Mouse (Mus musculus) forebrain, embryonic 13.5 days (tissue): ENCODE results near the gene Ybx2. TPM values are rescaled to one million over a fixed set of nuclear protein-coding genes. Genes with fewer than 3 reads are reported as not detected.

ENCODE experiments used
- ATAC-seq: fragments of 200-750 bp; cut with Nextera tagmentation; 2 replicates; pipeline ENCODE4 v1.8.0; 2017
- H3K27ac ChIP-seq: fragments of 300-500 bp; sonication (generic); 2 replicates; pipeline ENCODE4 v1.5.1; 2015; ENCODE audit warnings: inconsistent platforms, mild to moderate bottlenecking, moderate library complexity
- H3K27me3 ChIP-seq: fragments of 300-500 bp; sonication (generic); 2 replicates; pipeline ENCODE4 v1.6.1; 2015; ENCODE audit warnings: mild to moderate bottlenecking, inconsistent platforms
- H3K36me3 ChIP-seq: fragments of 300-500 bp; sonication (generic); 2 replicates; pipeline ENCODE4 v1.6.1; 2015; ENCODE audit warnings: mild to moderate bottlenecking, inconsistent platforms; ENCODE audit not compliant: poor library complexity, severe bottlenecking
- H3K4me1 ChIP-seq: fragments of 300-500 bp; sonication (generic); 2 replicates; pipeline ENCODE4 v1.6.1; 2015; ENCODE audit warnings: inconsistent platforms
- H3K4me2 ChIP-seq: fragments of 300-500 bp; sonication (generic); 2 replicates; pipeline ENCODE4 v1.6.1; 2015; ENCODE audit warnings: inconsistent platforms, mild to moderate bottlenecking, moderate library complexity
- H3K4me3 ChIP-seq: fragments of 300-500 bp; sonication (generic); 2 replicates; pipeline ENCODE4 v1.5.1; 2015; ENCODE audit warnings: mild to moderate bottlenecking, inconsistent platforms
- H3K9ac ChIP-seq: fragments of 300-500 bp; sonication (generic); 2 replicates; pipeline ENCODE4 v1.6.1; 2015; ENCODE audit warnings: mild to moderate bottlenecking, inconsistent platforms
- H3K9me3 ChIP-seq: fragments of 300-500 bp; sonication (generic); replicated peaks from 2 replicates; pipeline ENCODE4 v1.6.1; 2016; ENCODE audit warnings: inconsistent platforms
- WGBS: fragments of 180-500 bp; shearing (Covaris S2); methylation state at CpG from one replicate; pipeline ENCODE4 v1.1.7; 2015; 5-methylcytosine and 5-hydroxymethylcytosine counted together
- polyA plus RNA-seq: library from polyadenylated mRNA; unstranded; fragments of >200 nt; fragmentation: Nextera tagmentation; extraction: Ambion mirVana; gene quantifications from 2 replicates; pipeline ENCODE4 v1.2.1, GENCODE M21; 2015

Ybx2 gene
- polyA plus RNA-seq: 4.5 and 6.0 TPM in 2 replicates

- H3K4me1 ChIP-seq: peaks cover 25% of the 10 kb centered on the region
- 1% methylated on average over 47 of the region's 62 CpGs for WGBS
- peak; percentile 92 for ATAC-seq
- no peaks in the 10 kb centered on the region for H3K9me3 ChIP-seq
- peak within 1 kb of the TSS; percentile 56 for H3K4me3 ChIP-seq
- H3K27me3 ChIP-seq: peaks cover 44% of the 10 kb centered on the region
- H3K9ac ChIP-seq: peak within 1 kb of the TSS; percentile 70
- H3K27ac ChIP-seq: no peak within 1 kb of the TSS; the same call in 1 of the 2 replicates
- no peaks in the 10 kb centered on the region for H3K36me3 ChIP-seq
- peak within 1 kb of the TSS; percentile 100 for H3K4me2 ChIP-seq
These were observed at the start of gene Ybx2 for GRCm38 (mm10) chr11:69935137-69935879. Ybx2 (plus strand) TSS chr11:69935796.

DNA sequence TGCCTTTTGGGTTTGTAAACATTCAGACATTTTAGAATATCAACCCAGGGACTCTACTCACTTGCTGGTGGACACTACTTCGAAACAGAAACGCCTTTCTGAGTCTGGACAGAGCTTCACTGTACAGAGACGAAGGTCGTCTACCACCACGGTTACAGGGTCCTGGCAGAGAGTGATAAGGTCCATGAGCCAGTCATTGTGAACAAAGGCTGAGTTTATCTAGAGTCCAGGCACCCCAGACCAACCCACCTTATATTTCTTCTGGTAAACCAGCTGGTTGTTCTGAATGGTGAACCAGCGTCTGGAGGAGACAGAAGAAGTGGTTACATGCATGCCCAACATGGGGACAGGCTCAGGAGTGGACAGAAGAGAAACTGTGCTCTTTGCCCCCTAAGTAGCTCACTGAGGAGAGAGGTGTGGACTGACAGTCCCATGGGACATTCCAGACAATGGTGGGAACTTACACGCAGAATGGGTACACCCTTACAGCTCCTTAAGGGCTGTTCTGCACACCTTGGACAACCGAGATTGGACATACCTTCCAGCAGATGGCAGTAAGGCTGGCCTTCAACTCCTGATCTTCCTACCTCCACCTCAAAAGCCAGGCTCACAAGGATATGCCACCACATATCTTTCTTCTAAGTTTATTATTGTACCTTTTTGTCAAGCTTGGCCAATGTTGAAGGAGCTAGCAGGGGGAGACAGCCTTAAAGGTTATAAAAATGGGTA, 48.5 kb upstream of the Ybx2 start:
- Histone ChIP-seq H3K4me1 (no peaks in the 10 kb centered on the region), H3K27ac (no peak overlapping the region), H3K9ac (no peak overlapping the region), H3K27me3 (peaks cover 8% of the 10 kb centered on the region), H3K4me2 (no peak overlapping the region), H3K4me3 (no peak overlapping the region), H3K36me3 (no peaks in the 10 kb centered on the region), H3K9me3 (no peaks in the 10 kb centered on the region)
- WGBS: 74% methylated on average over 8 of the region's 8 CpGs
- ATAC-seq: no peak

DNA sequence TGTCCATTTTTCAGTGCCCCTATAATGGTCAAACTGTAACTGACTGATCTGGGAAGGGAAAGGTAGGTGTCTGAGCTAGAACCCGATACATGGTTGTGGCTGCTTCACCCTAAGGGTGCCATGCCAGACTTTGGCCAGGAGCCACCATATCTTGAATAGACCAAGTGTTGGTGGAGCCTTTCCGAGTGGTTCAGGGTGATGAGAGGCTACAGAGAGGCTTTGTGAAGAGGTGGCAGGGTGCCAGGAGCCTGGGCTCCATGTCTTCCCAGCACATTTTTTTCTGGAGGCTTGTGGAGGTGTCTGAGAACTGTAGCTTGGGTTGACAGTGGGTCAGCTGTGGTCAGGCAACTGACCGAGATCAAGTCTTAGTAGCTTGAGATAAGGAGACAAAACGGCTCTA, 44.1 kb upstream of the Ybx2 start:
- H3K4me2 ChIP-seq: no peak overlapping the region
- 70% methylated on average over 4 of the region's 4 CpGs for whole genome bisulfite sequencing
- H3K9me3 ChIP-seq: no peaks in the 10 kb centered on the region
- no peak for ATAC-seq
- H3K27ac ChIP-seq: no peak overlapping the region
- no peaks in the 10 kb centered on the region for H3K27me3 ChIP-seq
- H3K4me1 ChIP-seq: no peaks in the 10 kb centered on the region
- H3K4me3 ChIP-seq: no peak overlapping the region
- H3K9ac ChIP-seq: no peak overlapping the region
- no peaks in the 10 kb centered on the region for H3K36me3 ChIP-seq

GRCm38 (mm10) chr11:69894671-69895070, 40.9 kb upstream of the Ybx2 start:
- 95% methylated on average over 5 of the region's 5 CpGs for WGBS

GRCm38 (mm10) chr11:69895291-69895690, 40.3 kb upstream of the Ybx2 start, which contains the start of gene Acap1:
Acap1 (minus strand) TSS chr11:69895539.
- no peaks in the 10 kb centered on the region for H3K9me3 ChIP-seq
- H3K4me1 ChIP-seq: peaks cover 17% of the 10 kb centered on the region
- H3K27ac ChIP-seq: no peak within 1 kb of the TSS
- ATAC-seq: no peak
- H3K27me3 ChIP-seq: no peaks in the 10 kb centered on the region
- no peak within 1 kb of the TSS for H3K9ac ChIP-seq
- H3K36me3 ChIP-seq: no peaks in the 10 kb centered on the region
- H3K4me2 ChIP-seq: no peak within 1 kb of the TSS
- 83% methylated on average over 4 of the region's 4 CpGs for WGBS
- no peak within 1 kb of the TSS for H3K4me3 ChIP-seq

More at GRCm38 (mm10) chr11:69894671-69895070, 40.9 kb upstream of the Ybx2 start:
- Histone ChIP-seq H3K27ac (no peak overlapping the region), H3K36me3 (no peaks in the 10 kb centered on the region), H3K9me3 (no peaks in the 10 kb centered on the region), H3K4me3 (no peak overlapping the region), H3K9ac (no peak overlapping the region), H3K4me1 (peaks cover 13% of the 10 kb centered on the region), H3K27me3 (no peaks in the 10 kb centered on the region), H3K4me2 (no peak overlapping the region)
- ATAC-seq: no peak

DNA sequence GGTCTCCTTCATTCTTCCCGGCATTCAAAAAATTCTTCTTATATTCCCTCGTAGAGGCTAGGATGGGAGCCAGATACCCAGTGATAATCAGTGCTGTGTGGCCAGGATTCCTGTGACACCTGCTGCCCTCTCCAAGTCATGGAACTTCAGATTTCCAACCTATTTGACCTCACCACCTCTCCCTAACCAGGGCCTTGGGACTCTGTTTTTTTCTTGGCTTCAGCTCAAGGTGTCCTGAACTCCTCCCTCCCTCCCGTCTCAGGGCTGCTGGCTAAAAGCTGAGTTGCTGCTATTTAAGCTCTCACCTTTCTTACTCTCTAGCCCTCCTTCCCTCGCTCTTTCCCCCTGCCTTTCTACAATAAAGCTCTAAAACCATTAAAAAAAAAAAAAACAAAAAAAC, 35.7 kb upstream of the Ybx2 start:
- Histone ChIP-seq H3K9me3 (no peaks in the 10 kb centered on the region), H3K27me3 (no peaks in the 10 kb centered on the region), H3K27ac (no peak overlapping the region), H3K36me3 (peaks cover 19% of the 10 kb centered on the region), H3K4me3 (peak overlapping the region; percentile 89), H3K4me1 (peaks cover 32% of the 10 kb centered on the region), H3K4me2 (peak overlapping the region; percentile 95), H3K9ac (peak overlapping the region; percentile 97)
- WGBS: 15% methylated on average over 4 of the region's 4 CpGs
- ATAC-seq: no peak

- Histone ChIP-seq H3K36me3 (peaks cover 27% of the 10 kb centered on the region), H3K4me2 (peak within 1 kb of the TSS; percentile 95), H3K9me3 (no peaks in the 10 kb centered on the region), H3K27ac (peak within 1 kb of the TSS; percentile 96), H3K27me3 (no peaks in the 10 kb centered on the region), H3K9ac (peak within 1 kb of the TSS; percentile 97), H3K4me1 (peaks cover 32% of the 10 kb centered on the region), H3K4me3 (peak within 1 kb of the TSS; percentile 89)
- ATAC-seq: peak; percentile 95
- WGBS: under 1% methylated on average over 38 of the region's 38 CpGs
These were observed 34.9 kb upstream of the Ybx2 start, which contains the start of the genes 2810408A11Rik and Neurl4 for GRCm38 (mm10) chr11:69900471-69901405. 2810408A11Rik (minus strand) TSS chr11:69900987. Neurl4 (plus strand) TSS chr11:69901072.

DNA sequence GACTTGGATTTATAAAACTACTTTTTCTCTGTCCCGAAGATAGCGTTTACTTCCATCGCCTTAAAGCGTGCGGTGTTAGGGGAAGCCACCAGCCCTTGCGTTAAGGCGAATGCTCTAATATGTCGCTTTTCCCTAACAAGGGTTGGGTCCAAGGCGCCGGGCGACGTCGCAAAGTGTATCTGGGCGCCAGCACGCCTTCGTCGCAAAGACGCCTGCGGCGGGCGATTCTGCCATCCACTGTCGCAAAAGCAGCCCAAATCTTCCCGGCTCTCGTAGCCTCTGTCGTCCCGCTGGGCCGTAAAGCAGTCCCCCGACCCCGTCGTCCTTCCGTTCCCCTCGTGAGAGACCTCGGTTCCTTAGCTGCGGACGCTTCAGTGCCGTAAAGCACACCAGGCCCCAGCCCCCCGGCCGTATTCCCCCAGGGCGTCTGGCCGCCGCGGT, 34.2 kb upstream of the Ybx2 start:
- Histone ChIP-seq H3K27me3 (no peaks in the 10 kb centered on the region), H3K4me1 (peaks cover 32% of the 10 kb centered on the region), H3K9ac (peak overlapping the region; percentile 97), H3K36me3 (peaks cover 34% of the 10 kb centered on the region), H3K9me3 (no peaks in the 10 kb centered on the region), H3K27ac (peak overlapping the region; percentile 96), H3K4me2 (peak overlapping the region; percentile 95), H3K4me3 (peak overlapping the region; percentile 89)
- WGBS: under 1% methylated on average over 42 of the region's 42 CpGs
- ATAC-seq: peak; percentile 77

DNA sequence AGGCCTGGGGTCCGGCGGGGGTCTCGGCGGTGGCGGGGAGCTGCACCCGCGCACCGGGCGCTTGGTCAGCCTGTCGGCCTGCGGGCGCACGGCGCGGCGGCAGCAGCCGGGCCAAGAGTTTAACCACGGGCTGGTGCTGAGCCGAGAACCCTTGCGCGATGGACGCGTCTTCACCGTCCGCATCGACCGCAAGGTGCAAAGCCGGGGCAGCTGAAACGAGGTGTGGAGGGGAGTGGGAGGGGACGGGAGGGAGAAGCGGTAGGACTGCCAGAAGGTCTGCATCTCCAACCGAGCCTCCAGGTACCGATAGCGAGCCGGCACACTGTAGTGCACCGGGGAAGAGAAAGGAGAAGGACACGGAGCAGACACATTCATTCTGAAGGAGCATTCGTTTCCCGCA, 33.6 kb upstream of the Ybx2 start:
- no peaks in the 10 kb centered on the region for H3K27me3 ChIP-seq
- H3K4me1 ChIP-seq: peaks cover 32% of the 10 kb centered on the region
- H3K36me3 ChIP-seq: peaks cover 40% of the 10 kb centered on the region
- H3K9ac ChIP-seq: peak overlapping the region; percentile 97
- H3K4me2 ChIP-seq: peak overlapping the region; percentile 95
- H3K4me3 ChIP-seq: peak overlapping the region; percentile 89
- WGBS: under 1% methylated on average over 30 of the region's 39 CpGs
- peak overlapping the region; percentile 96 for H3K27ac ChIP-seq
- ATAC-seq: peak; percentile 7; the same call in 1 of the 2 replicates
- no peaks in the 10 kb centered on the region for H3K9me3 ChIP-seq

GRCm38 (mm10) chr11:69902972-69903371, 32.6 kb upstream of the Ybx2 start:
- Histone ChIP-seq H3K27ac (no peak overlapping the region), H3K36me3 (peaks cover 50% of the 10 kb centered on the region), H3K4me3 (peak overlapping the region; percentile 89), H3K9me3 (no peaks in the 10 kb centered on the region), H3K9ac (peak overlapping the region; percentile 97), H3K4me2 (peak overlapping the region; percentile 95), H3K27me3 (no peaks in the 10 kb centered on the region), H3K4me1 (peaks cover 32% of the 10 kb centered on the region)
- no peak for ATAC-seq
- WGBS: 83% methylated on average over 13 of the region's 13 CpGs

GRCm38 (mm10) chr11:69904311-69904710, 31.3 kb upstream of the Ybx2 start:
- WGBS: 94% methylated on average over 9 of the region's 9 CpGs
- no peak overlapping the region for H3K4me2 ChIP-seq
- peaks cover 63% of the 10 kb centered on the region for H3K36me3 ChIP-seq
- no peaks in the 10 kb centered on the region for H3K9me3 ChIP-seq
- ATAC-seq: no peak
- no peak overlapping the region for H3K9ac ChIP-seq
- no peaks in the 10 kb centered on the region for H3K27me3 ChIP-seq
- H3K4me3 ChIP-seq: no peak overlapping the region
- H3K4me1 ChIP-seq: peaks cover 23% of the 10 kb centered on the region
- no peak overlapping the region for H3K27ac ChIP-seq
